Mouse (Mus musculus) urinary bladder, adult 18-20 months (tissue): ENCODE results near the gene Epo.

ENCODE experiments used
- DNase-seq, 2 experiments: peaks; one replicate each; pipeline ENCODE4 v3.0.0; 2022; ENCODE audit warnings: low spot score in 2 of 2, mixed read lengths in 2 of 2

Gene Epo

GRCm38 (mm10) chr5:137540991-137541390, 7.9 kb upstream of the Epo start:
- no peak for DNase-seq

GRCm38 (mm10) chr5:137539291-137539801, 6.3 kb upstream of the Epo start:
- no peak for DNase-seq

GRCm38 (mm10) chr5:137537461-137537860, 4.4 kb upstream of the Epo start:
- no peak for DNase-seq

- no peak for DNase-seq
Measured at GRCm38 (mm10) chr5:137535318-137535717, 2.3 kb upstream of the Epo start.

GRCm38 (mm10) chr5:137534762-137535161, 1.7 kb upstream of the Epo start:
- DNase-seq, result no peak

- DNase-seq, result no peak
Measured at GRCm38 (mm10) chr5:137532808-137533116, 280 bp downstream of the Epo start.

GRCm38 (mm10) chr5:137532131-137532807, 773 bp downstream of the Epo start:
- DNase-seq, result no peak

GRCm38 (mm10) chr5:137531414-137532130, 1.5 kb downstream of the Epo start:
- DNase-seq, result peak in 1 of 2 experiments; percentile 61

- no peak for DNase-seq
Measured at GRCm38 (mm10) chr5:137530588-137531413, 2.2 kb downstream of the Epo start.

GRCm38 (mm10) chr5:137530075-137530474, 3.0 kb downstream of the Epo start:
- no peak for DNase-seq

GRCm38 (mm10) chr5:137529221-137529995, 3.6 kb downstream of the Epo start:
- DNase-seq, result no peak

GRCm38 (mm10) chr5:137528247-137528968, 4.6 kb downstream of the Epo start:
- DNase-seq, result no peak

- no peak for DNase-seq
Measured at GRCm38 (mm10) chr5:137527413-137527812, 5.6 kb downstream of the Epo start.

GRCm38 (mm10) chr5:137526192-137526936, 6.7 kb downstream of the Epo start:
- no peak for DNase-seq

- DNase-seq, result no peak
Measured at GRCm38 (mm10) chr5:137525511-137525910, 7.5 kb downstream of the Epo start.

- no peak for DNase-seq
Measured at GRCm38 (mm10) chr5:137524671-137525070, 8.4 kb downstream of the Epo start.

GRCm38 (mm10) chr5:137524251-137524515, 8.9 kb downstream of the Epo start:
- no peak for DNase-seq

GRCm38 (mm10) chr5:137523396-137524250, 9.4 kb downstream of the Epo start:
- DNase-seq, result no peak

GRCm38 (mm10) chr5:137522711-137523110, 10.3 kb downstream of the Epo start:
- DNase-seq, result no peak

GRCm38 (mm10) chr5:137521861-137522260, 11.2 kb downstream of the Epo start:
- no peak for DNase-seq
